Mouse (Mus musculus): ENCODE data around the gene Fcgr2b. TPM values are rescaled to one million over a fixed set of nuclear protein-coding genes. Genes with fewer than 3 reads are reported as not detected.

The Fcgr2b gene
- polyA plus RNA-seq, 1 experiment from 2014 or later: 3.7 TPM

DNA sequence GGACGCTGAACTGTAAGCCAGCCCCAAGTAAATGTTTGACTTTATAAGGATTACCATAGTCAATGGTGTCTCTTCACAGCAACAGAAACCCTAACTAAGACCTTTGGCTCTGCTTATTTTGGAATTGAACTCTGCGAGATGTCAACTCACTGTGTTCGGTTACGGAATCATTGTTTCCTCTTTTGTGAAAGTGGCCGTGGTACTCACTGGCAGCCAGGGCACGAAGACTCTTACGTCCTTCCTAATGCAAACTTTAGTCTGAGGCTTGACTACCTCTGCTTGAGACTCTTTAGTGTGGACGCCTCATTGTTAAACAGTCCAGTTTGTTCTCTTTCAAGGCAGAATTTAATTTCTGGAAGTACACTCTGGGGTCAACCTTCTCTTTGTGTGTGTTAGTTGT lies 57.0 kb downstream of the Fcgr2b start:
- no peaks in the 10 kb centered on the region for H3K27me3 ChIP-seq
- no peaks in the 10 kb centered on the region for H3K9me3 ChIP-seq
- ATAC-seq (ENCODE audit: borderline replicate concordance, extremely low read depth, low FRiP score, low TSS enrichment): no peak
- no peaks in the 10 kb centered on the region for H3K4me1 ChIP-seq
- no peaks in the 10 kb centered on the region for H3K36me3 ChIP-seq
- no peak overlapping the region for H3K4me3 ChIP-seq
- no peak overlapping the region for H3K4me2 ChIP-seq
- H3K27ac ChIP-seq: no peak overlapping the region
- WGBS: 88% methylated on average over 8 of the region's 8 CpGs
- no peak overlapping the region for H3K9ac ChIP-seq

DNA sequence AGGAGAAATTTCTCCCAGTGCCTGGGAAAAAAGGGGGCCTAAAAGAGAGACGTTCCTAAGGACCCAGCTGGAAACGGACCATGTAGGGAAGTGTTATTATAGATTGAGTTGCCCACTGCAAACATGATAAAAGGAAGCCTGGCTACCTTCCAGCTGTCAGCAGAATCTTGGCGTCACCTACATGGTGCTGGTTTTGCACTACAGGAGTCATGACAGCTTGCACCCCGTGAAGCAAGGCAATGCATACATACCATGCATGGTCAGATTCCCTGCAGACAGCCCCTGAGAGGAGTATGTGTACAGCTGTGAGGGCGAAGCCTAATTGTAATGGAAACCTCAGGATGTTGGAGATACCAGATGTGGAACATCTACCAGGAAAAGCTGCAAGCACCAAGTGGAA lies 60.7 kb downstream of the Fcgr2b start:
- ATAC-seq (ENCODE audit: borderline replicate concordance, extremely low read depth, low FRiP score, low TSS enrichment): no peak
- Histone ChIP-seq H3K27me3 (no peaks in the 10 kb centered on the region), H3K4me2 (no peak overlapping the region), H3K9ac (no peak overlapping the region), H3K27ac (no peak overlapping the region), H3K36me3 (no peaks in the 10 kb centered on the region), H3K9me3 (no peaks in the 10 kb centered on the region), H3K4me1 (no peaks in the 10 kb centered on the region), H3K4me3 (no peak overlapping the region)
- WGBS: 41% methylated on average over 5 of the region's 5 CpGs

DNA sequence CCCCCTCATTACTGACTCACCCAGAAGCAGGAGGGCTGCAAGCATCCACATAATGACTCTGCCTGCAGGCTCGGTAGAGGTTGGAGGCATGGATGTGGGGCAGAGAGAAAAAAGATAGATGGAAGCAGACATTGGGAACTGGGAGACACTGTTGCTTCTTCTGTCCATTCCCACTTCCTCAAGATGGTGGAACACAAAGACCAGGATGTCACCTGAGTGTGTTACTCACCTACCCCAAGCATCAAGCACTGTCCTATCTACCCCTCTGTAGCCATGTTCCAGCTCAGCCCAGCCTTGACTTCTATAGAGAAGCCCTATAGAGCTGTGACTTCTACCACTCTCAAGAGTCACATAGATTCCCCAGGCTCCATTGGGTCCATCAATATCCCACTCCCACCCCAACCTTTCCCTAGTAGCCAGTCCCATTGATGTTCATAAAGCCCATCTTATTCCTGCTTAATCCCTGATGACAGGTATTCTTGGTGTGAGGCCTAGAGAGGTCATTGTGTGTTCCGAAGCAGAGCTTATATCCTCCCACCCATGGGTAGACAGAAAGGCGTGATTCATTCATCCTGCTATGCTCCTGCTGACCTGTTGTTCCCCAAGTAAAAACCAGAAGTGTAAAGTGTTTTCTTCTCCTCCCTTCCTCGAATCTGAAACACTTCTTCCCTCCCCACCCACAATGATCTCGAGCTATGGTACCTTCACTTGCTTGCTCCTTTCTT lies 63.3 kb downstream of the Fcgr2b start, which contains the start of gene Fcrlb:
Fcrlb (minus strand) TSS at position 51 of the 725 bp plus-strand sequence.
- H3K4me1 ChIP-seq: peaks cover 6% of the 10 kb centered on the region
- H3K36me3 ChIP-seq: no peaks in the 10 kb centered on the region
- H3K4me3 ChIP-seq: no peak within 1 kb of the TSS
- H3K9me3 ChIP-seq: no peaks in the 10 kb centered on the region
- no peak within 1 kb of the TSS for H3K9ac ChIP-seq
- 64% methylated on average over 5 of the region's 5 CpGs for WGBS
- peaks cover 19% of the 10 kb centered on the region for H3K27me3 ChIP-seq
- no peak within 1 kb of the TSS for H3K4me2 ChIP-seq
- H3K27ac ChIP-seq: no peak within 1 kb of the TSS
- ATAC-seq (ENCODE audit: borderline replicate concordance, extremely low read depth, low FRiP score, low TSS enrichment): no peak

DNA sequence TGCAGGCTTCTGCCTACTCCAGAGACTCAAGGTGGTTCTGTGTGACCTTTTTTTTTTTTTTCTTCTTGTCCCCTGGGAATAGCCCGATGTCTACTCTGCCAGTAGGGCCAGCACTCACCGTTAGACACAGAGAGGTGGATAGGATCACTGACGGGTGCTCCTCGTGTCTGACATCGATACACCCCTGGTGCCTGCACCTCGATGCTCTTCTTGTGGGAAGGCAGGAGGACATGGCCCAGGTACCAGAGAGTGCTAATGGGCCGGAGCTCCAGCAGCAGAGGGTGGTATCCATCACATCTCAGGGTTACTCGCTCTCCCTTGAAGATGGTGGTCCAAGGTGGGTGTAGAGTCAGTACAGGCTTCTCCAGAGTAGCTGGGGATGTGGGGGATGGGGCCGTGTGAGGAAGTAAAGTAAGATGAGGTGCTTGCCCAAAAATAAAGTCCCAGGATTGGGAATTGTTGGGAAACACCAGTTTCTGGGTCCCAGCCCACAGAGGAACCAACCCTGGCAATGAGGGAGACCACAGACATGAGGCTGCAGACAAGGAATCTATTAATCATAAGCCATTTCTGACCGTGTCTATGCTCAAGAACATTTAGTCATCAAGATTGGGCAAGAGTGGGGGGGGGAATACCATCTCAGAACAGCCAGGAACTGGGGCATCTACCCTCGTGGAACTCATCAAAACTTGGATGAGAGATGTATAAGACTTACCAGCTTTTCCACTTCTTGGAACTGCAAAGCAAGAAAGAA lies 64.3 kb downstream of the Fcgr2b start:
- Histone ChIP-seq H3K27me3 (peaks cover 29% of the 10 kb centered on the region), H3K4me3 (no peak overlapping the region), H3K4me2 (no peak overlapping the region), H3K9me3 (no peaks in the 10 kb centered on the region), H3K27ac (no peak overlapping the region), H3K4me1 (peaks cover 13% of the 10 kb centered on the region), H3K9ac (no peak overlapping the region), H3K36me3 (no peaks in the 10 kb centered on the region)
- ATAC-seq (ENCODE audit: borderline replicate concordance, extremely low read depth, low FRiP score, low TSS enrichment): no peak
- 74% methylated on average over 11 of the region's 11 CpGs for WGBS

Other genes with a start within 250 kb of the Fcgr2b start
- gene Atf6, start 108.8 kb downstream of the Fcgr2b start, polyA plus RNA-seq (2015; fragmentation: Nextera tagmentation; extraction: Ambion mirVana): 9.1 and 10.1 TPM in 2 replicates
- gene Gm26620, start 91.5 kb downstream of the Fcgr2b start, polyA plus RNA-seq (2015; fragmentation: Nextera tagmentation; extraction: Ambion mirVana): 0.20 and 0.79 TPM in 2 replicates
- gene Dusp12, start 91.0 kb downstream of the Fcgr2b start, polyA plus RNA-seq (2015; fragmentation: Nextera tagmentation; extraction: Ambion mirVana): 34.1 and 37.0 TPM in 2 replicates
- gene Fcrlb, start 63.6 kb downstream of the Fcgr2b start, polyA plus RNA-seq (2015; fragmentation: Nextera tagmentation; extraction: Ambion mirVana): not detected in 2 replicates
- gene Fcrla, start 49.0 kb downstream of the Fcgr2b start, polyA plus RNA-seq (2015; fragmentation: Nextera tagmentation; extraction: Ambion mirVana): 0.14 TPM in 1 of 2 replicates, not detected in the other
- gene Fcgr4, start 42.4 kb upstream of the Fcgr2b start, polyA plus RNA-seq (2015; fragmentation: Nextera tagmentation; extraction: Ambion mirVana): 0.42 and 0.66 TPM in 2 replicates
- 13.2 and 15.1 TPM in 2 replicates for gene Fcgr3, start 88.4 kb upstream of the Fcgr2b start, polyA plus RNA-seq (2015; fragmentation: Nextera tagmentation; extraction: Ambion mirVana)
- gene Cfap126, start 137.4 kb upstream of the Fcgr2b start, polyA plus RNA-seq (2015; fragmentation: Nextera tagmentation; extraction: Ambion mirVana): 7.2 and 8.3 TPM in 2 replicates
- gene Sdhc, start 174.1 kb upstream of the Fcgr2b start, polyA plus RNA-seq (2015; fragmentation: Nextera tagmentation; extraction: Ambion mirVana): 256 and 267 TPM in 2 replicates
- 0.69 and 1.0 TPM in 2 replicates for gene Mpz, start 174.2 kb upstream of the Fcgr2b start, polyA plus RNA-seq (2015; fragmentation: Nextera tagmentation; extraction: Ambion mirVana)
- gene Pcp4l1, start 219.7 kb upstream of the Fcgr2b start, polyA plus RNA-seq (2015; fragmentation: Nextera tagmentation; extraction: Ambion mirVana): 5.0 and 5.9 TPM in 2 replicates
- 0.20 and 0.33 TPM in 2 replicates for gene Nr1i3, start 237.4 kb upstream of the Fcgr2b start, polyA plus RNA-seq (2015; fragmentation: Nextera tagmentation; extraction: Ambion mirVana)
- gene Tomm40l, start 246.0 kb upstream of the Fcgr2b start, polyA plus RNA-seq (2015; fragmentation: Nextera tagmentation; extraction: Ambion mirVana): 34.9 and 35.4 TPM in 2 replicates
- 9.5 and 38.1 TPM in 2 replicates for gene Apoa2, start 248.5 kb upstream of the Fcgr2b start, polyA plus RNA-seq (2015; fragmentation: Nextera tagmentation; extraction: Ambion mirVana)

Measured in lung, embryonic 15.5 days (tissue).